Mouse (Mus musculus) natural killer cell, adult 2 months (primary cell): Measurements from ENCODE around the gene Plcl1.
A peak's percentile ranks its signal among the peaks of the same experiment; 100 is the strongest.

Experiments
- DNase-seq, 2 experiments: peaks; one replicate each; pipeline ENCODE4 v3.0.0; 2022; ENCODE audit warnings: low spot score in 2 of 2

The Plcl1 gene

DNA sequence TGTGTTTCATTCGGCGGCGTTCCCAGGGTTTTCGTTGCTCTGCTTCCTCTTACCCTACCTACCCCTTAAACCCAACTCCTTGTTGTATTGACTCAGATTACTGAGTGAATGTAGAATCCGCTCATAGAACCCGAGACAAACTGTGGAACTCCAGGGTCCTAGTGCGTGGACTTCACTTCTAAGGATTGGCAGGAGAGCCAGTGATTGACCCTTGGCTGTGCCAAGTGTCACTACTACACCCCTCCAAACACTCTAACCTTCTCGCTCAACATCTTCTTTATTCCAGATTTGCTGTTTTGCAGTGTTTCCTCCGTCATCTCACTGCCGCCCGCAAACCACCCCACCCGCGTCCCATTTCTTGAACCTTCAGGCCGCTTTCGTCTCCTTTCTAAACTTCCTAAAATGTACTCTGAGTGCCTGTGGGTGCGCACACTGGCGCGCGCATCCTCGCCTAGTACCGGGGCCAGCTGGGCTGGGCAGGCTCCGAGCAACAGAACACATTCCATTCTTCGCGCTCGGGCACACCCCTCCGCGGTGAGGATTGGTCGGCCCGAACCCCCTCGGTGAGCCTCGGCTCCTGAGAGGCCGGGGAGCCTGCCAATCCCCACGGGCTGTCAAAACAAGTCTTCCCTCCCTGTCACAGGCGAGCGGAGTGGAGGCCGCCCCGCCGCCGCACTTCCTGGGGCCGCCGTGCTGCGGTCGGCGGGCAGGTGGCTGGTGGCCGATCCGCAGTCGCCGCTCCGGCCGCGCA, at the start of gene Plcl1:
Gene Plcl1 (plus strand): TSS at position 650 of the 751 bp plus-strand sequence.
- DNase-seq = peak; percentile 66 to 81

DNA sequence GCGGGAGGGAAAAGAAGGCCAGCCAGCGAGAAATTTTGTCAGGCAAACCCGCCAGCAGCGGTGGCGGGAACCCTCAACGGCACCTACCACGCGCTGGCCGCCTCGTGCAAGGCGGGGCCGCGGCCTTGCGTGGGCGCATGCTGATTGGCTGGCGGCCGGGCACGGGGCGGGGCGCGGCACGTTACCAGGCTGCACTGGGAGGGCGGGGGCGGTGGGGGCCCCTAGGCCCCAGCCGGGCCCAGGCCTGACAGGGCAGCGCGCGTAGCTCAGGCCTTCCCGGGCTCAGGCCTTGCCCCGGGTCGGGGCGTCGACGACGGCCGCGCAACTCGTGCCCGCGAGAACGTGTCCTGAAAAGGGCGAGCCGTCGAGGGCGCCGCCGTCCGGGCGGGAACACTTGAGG, 43.1 kb upstream of the Plcl1 start:
- DNase-seq = no peak

DNA sequence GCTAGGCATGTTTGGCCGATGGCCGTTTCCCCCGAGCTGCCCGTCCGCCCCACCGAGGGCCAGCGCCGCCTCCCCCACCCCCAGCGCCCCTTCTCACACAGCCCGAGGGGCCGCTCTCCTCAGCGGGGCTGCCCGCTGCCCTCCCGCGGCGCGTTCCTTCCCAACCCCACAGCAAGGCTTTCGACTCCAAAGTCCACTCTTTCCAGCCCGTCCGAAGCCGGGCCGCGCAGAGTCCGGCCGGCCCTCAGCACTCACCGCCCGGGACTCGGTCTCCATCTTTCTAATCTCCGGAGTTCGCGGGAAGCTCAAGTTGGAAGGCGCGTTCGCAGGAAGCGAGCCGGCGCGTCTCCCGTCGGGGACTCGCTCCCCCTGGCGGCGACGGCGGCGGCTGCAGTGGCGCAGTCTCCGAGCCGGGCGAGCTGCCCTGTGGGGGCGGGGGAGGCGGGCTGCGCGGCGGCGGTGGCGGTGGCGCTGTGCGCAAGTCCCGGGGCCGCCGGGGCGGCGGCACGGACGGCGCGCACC, 42.6 kb upstream of the Plcl1 start, which contains the start of gene Boll:
Gene Boll (minus strand): TSS at position 426 of the 522 bp plus-strand sequence.
- DNase-seq = peak; percentile 73 to 86

DNA sequence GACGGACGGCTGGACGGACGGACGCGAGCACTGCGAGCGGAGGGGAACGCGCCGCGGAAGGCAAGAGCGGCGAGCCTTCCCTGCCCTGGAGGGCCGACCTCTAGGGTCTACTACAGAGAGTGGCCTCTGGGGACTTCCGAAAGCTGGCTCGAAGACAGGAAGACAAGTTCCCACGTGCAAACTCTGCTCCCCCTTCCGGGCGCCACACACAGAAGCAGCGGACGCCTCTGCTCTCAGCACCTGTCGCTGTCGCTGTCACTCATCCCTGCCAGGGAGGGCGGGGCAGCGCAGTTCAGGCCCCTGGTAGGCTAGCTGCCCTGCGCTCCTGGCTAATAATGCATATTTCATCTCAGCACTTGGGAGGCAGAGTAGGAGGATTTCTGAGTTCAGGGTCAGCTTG, 42.1 kb upstream of the Plcl1 start:
- peak; percentile 76 to 81 for DNase-seq

DNA sequence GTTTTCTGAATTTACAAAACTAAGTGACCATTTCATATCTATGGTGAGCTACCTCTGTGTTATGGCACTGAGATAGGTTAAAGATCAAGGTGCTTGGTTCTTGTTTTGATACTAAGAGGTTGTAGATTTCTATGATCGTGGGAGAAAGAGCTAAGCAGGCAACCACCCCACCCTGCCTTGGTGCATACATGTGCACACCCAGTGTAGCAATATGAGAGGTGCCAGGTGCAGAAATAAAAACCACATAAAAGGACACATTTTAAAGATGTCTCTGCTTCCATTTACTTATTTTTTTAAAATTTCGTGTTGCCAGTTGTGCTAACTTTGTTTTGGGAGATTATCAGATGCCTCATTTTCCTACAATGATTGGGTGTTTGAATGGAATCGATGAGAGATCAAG, 33.1 kb upstream of the Plcl1 start:
- no peak for DNase-seq

DNA sequence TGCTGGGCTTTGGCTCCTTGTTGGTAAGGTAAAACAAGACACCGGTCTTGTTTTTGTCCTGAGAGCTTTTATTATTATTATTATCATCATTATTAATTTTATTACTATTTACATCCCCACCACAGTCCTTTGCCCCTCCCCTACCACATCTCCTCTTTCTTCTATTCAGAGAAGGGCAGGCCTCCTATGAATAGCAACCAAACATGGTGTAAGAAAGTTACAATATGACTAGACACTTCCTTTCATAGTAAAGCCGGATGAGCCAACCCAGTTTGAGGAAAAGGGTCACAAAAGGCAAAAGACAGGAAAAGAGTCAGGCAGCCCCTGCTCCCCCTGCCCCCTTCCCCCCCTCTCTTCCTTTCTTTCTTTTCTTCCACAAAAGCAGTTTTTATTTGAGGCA, 25.2 kb upstream of the Plcl1 start:
- DNase-seq = no peak

DNA sequence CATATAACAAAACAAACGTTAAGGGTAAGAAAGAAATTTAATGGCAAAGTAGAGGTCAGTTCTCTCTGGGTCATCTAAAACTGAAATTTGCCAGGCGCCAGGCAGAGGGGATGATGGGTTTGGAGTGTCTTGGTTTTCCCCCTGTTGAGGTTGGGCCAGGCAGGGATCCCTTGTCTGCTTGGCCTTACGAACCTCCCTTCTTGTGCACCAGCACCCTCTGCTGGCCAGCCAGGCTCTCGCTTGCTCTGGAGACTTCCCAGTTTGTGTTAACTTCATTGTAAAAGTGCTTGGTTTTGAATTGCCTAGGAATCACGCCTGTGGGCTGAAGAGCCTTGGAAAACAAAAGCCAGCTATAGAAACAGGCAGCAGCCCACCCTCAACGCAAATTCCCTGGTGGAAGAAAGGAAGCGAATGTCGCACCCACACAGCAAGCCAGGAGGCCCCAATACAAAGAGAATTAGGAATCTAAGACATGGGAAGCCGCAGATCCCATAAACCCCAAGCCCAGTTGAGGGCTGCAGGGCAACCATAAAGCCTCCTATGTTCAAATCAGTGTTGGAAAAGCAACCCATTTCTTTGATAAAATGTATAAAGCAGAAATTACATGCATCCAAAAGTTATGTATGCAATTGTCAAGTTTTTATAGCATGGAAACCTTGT, 22.5 kb upstream of the Plcl1 start:
- DNase-seq = peak; percentile 19 to 74

DNA sequence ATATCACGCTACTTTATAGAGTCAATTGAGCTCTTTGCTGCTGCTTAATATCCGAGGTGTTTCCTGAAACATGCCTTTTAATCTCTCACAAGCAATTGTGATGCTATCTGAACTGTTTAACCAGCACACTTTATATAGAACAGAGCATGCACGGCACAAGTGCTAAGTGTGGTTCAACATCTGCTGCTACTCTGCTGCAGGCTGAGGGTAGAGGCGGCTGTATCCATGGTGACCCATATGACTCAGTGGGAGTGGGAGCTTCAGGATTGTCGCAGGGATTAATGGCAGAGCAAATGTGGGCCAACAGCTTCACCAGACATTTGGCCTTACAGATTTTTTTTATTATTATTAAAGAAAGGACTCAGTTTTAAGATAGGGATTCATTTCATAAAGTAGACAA, 5.8 kb upstream of the Plcl1 start:
- DNase-seq = no peak

DNA sequence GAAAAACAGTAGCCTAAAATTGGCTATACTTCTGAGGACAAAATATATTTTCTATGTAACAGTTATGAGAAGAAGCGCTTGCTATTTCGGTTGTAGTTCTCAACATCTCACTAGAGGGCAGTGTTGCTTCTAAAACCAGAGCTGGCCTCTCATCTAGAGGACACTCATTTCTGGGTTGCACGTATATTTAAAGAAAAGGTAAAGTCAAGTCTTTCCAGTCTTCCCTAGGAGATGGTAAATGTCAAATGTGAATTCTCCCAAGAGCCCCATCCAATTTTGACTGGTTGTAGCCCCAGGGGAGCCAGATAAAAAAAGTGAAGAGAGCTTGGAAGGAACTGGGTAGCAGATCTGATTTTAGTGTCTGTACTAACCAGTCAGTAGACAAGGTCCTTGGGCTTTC, 1.3 kb upstream of the Plcl1 start:
- peak; percentile 11 to 45 for DNase-seq

DNA sequence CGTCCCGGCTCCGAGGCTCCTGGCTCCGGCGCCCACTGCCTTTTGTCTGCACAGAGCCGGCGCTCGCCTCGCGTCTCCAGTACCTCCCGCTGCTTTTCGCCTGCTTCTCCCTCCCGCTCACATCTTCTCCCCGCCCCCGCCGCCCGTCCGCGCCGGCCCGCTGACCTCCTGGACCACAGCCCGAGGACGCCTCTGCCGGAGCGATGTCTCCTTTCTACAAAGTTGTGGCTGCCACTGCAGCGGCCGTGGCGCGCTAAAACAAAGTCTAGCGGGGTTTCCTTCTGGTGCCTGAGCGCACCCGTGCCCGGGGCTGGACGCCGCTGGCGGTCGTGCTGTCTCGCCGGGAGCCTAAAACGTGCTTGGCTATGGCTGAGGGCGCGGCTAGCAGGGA, 297 bp downstream of the Plcl1 start:
- DNase-seq = no peak

DNA sequence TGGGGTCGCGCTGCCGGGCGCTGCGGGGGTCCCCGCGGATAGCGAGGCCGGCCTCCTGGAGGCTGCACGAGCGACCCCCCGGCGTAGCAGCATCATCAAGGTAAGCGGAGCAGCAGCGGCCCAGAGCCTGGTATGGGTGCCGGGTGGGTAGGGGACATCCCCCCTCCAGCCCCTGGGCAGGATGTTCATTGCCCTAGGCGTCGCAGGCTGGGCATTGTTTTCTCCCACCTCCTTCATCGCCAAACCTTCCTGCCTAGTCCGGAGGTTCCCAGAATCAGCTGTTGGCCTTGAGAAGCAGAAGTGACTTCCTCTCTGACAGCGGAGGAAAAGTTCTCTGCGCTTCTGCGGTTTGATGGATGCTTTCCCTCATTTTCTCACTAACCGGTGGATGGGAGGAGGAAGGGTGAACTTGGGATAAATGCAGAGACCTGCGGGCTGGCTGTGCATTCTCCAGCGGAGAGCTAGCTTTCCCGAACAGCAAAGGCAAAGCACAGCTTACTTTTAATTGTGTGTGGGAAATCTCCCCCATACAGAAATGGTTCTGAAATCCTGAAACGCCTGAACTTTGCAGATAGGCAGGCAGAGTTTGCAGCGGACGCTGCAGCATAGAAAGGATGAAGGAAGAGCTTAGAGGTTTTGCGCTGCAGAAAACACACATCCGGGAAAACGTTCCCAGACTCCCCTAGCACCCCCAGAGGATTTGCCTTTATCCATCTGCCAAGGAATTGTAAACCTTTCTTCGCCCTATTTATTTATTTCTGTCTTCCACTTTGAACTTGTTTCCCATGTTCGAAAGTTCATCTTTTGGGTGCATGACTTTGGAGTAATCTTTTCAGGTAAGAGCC, 1.0 kb downstream of the Plcl1 start:
- no peak for DNase-seq

DNA sequence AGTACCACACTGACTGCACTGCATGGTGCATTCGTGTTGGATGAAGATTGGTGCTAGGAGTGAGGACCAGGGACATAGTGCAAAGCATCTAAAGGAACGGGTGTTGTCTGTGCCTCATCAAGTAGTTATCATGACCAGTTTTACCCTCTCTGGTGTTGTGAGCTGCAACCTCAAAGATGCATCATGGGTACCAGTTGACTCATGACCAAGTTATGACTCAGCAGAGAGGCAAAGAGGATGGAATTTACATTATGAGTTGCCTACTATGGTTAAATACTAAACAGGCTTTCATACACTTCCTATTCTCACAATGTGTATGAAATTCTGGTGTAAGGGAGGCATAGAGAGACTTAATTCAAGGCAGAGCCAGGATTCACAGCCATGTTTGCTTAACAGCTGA, 4.9 kb downstream of the Plcl1 start:
- DNase-seq = no peak

DNA sequence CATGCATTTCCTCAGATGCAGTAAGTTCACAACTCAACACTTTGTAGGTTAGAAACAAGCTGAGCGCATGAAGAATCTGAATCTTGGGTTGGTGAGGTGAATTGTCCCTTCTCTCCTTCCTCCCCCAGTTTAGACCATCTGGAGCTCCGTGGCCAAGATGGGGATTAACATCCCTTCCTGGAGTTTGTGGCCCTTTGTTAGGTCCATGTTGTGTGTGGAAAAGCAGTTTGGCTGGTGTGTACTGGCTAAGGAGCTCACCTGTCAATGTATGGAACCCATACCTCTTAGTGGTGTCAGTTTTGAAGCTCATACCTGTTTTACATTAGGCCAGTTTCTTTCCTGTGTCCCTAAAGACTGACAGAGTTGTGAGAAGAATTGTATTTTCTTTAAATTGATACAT, 5.4 kb downstream of the Plcl1 start:
- no peak for DNase-seq

DNA sequence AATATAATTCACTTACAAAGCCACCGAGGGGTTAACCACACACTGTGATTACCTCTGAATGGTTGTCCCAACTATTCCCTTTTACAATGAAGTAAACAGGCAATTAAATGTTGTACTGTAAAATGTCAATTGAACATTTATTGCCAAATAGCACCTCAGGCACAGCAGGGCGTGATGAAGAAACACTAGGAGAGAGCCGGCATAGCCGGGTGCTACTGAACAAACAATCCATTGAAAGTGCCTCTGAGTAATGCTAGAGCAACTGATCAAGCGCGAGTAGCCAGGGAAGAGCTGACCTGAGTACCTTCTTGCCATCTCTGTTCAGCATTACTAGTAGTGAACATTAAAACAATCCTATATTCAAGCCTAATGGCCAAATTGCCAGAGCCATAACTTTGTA, 6.8 kb downstream of the Plcl1 start:
- no peak for DNase-seq

DNA sequence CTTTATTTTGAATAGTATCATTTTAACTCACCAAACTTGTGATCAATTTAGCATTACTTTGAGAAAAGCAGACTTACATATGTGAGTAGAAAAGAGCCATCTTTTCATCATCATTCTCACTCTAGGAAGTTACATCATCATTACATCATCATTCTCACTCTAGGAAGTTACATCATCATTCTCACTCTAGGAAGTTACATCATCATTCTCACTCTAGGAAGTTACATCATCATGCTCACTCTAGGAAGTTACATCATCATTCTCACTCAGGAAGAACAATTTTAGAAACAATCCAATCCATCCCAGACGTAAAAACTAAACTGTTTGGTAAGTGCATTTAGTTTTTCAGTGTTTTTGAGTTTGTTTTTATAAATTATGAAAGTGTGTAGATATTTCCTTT, 7.8 kb downstream of the Plcl1 start:
- DNase-seq = no peak

DNA sequence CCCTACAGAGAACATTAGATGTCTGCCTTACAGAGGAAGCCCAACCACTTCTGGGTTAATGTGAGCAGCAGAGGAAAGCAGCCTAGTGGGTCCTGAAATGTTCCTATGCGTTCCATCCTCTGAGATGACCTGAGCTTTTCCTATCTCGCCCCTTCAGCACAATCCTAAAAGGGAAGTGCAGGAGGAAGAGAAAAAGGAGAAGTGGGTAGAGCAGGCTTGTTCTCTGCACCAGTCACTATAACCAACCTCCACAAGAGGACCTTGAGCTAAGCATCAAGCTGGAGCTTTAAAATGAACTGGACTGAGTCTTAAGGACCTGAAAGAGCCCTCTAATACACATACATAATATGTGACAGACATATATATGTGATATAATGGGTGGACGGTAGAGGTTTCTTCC, 13.2 kb downstream of the Plcl1 start:
- DNase-seq = no peak

DNA sequence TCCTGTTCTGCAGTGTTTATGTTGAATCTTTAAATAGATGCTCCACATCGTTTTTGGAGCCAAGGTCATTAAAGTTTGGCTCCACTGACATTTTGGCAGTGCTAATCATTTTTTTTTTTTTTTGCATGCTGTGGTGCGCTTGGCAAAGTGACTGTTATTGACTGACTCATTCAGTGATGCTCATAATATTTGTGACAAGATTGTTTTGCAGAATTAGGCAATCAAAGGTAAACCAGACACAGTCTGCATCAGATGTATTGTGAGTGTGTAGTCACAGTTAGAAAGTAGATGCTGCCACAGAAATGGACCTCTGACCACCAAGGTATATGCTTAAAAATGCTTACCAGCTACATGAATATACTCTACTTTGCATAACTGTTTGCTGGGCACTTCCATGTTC, 21.9 kb downstream of the Plcl1 start:
- DNase-seq = no peak

DNA sequence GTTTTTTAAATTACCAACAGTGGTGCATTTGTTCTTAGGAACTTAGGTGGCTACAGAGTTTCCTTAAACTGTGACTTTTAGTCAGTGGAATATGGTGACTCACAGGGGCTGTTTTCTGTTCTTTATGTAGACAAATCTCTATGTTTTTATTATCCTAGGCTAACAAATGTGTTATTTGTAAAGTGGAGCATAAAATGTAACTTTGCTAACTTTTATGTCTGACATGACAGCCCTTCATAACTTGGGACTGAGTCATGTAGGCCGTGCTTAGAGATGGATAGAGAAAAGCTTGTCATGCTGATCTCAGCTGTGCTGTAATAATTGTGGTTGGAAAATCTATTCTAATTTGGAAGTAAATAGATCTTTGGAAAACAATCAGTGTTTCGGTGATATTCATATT, 23.3 kb downstream of the Plcl1 start:
- DNase-seq = no peak

DNA sequence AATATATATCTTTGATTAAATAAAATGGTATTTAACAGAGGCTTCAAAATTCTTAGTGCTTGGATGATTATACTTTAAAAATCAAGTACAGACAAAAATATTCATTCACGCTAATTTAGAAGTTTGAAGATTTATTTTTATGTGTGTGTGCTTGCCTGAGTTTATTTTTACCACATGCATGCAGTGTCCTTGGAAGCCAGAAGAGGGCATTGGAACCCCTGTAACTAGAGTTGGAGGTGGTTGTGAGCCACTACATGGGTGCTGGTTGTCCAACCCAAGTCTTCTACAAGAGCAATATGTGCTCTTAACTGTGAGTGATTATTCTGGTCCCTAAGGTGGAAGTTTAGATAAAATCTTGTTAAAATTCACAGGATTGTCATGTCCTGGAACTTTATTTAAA, 24.0 kb downstream of the Plcl1 start:
- DNase-seq = no peak

DNA sequence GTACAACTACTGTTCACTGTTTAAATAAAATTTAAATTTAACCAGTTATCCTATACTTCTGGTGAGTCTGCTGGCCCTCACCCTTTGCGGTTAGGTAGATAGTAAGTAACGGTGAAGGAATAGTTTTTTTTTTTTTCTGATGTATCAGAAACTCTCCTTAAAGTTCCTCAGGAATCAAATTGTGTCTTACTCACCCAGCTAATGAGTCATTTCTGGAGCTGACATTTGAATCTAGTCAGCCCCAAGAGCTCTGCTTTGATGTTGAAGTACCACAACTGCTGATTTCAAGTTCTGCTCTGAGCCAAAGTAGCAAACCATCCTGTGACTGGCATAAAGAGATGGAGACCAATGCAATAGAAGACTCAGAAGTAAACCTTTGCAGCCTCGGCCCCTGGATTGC, 24.9 kb downstream of the Plcl1 start:
- no peak for DNase-seq

DNA sequence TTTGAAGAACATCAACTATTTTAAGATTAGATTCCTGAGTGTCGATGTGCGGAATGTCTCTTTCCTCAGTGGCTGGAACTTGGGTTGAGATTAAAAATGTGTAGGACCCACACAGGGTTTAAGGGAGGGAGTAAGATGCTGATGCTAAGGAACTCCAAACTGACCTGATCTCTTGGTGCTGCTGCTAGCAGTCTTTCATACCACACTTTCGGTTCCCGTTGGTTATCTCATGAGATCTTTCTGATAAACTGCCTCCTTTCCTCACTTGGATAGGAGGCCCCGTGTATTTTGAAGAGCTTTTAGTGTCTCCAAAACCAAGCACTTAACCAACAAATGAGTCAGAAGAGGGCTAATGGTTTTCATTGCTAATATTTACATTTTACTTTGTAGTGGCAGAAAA, 30.9 kb downstream of the Plcl1 start:
- no peak for DNase-seq

DNA sequence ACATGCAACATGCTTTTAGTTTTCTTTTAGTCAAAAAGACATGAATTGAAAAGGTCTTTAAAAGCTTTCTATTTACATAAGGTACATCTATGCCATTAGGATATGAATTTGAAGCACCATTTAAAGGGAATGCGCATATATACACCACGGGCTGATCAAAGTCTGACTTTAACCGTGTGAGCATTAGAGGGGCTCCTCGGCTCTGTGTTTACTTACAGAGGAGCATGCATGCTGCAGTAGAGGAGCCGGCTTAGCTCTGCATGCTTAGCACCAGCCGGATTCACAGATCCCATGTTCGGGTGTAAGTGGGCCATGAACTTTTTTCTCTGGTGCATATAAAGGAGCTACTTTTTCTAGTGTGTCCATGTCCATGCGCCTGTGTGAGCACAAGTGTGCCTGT, 31.4 kb downstream of the Plcl1 start:
- DNase-seq = no peak
